Mouse (Mus musculus) natural killer cell, adult 2 months (primary cell): Measurements from ENCODE around the gene Nkx2-2.
A peak's percentile ranks its signal among the peaks of the same experiment; 100 is the strongest.
"Not testable (repeated sequence)": the region's sequence is repeated elsewhere in the genome, so short reads cannot be mapped to it uniquely, and the experiment has no call there.

Experiments
- DNase-seq, 2 experiments: peaks; one replicate each; pipeline ENCODE4 v3.0.0; 2022; ENCODE audit warnings: low spot score in 2 of 2

The Nkx2-2 gene

DNA sequence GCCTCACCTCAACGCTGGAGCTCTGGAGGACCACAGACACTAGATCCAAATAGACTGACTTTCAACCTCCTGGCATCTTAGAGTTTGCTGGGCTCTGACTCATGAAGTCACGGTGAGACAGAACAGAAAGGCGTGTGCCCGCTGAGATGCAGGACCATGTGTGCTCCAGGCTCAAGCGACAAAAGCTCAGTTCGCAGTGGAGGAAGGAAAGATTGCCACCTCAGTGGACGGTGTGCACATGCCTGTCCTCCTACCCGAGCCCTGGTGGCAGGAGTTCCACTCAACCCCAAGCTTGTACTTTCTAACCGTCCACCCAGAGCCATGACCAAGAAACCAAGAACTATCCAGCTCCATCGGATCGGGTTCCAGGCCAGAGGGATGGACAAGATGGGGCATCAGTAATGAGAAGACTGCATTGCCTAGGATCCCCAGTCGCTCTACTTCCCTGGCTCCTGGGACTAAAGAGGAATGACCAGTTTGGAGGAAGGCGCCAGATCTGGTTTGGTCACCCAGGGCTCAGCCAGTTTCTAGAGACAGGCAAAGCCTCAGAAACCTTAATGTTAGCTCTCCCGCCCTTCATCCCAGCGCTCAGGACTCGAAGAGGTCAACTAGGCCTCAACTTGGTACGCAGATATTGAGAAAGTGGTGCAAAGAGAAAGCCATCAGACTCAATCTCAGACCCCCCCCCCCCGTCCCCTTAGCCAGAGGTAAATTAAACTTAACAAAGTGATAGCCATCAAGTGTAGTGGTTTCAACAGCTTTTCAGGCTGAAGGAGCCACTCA lies 11.9 kb downstream of the Nkx2-2 start:
- no peak for DNase-seq

DNA sequence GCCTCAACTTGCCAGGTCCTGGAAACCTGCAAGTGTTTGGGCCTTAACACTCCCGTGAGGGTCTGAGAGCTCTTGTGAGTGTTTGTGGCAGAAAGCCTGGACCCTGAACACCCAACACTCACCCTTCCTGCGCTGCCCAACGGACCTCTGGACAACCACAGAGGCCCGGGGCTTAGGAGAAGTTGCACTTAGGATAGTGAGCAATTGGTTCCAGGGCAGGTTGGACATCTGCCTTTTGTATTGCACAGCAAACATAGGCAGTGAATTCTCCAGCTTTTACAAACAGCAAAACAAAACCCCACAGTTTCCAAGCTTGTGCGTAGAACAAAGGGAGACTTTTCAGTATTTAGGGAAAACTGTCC lies 12.8 kb downstream of the Nkx2-2 start:
- no peak for DNase-seq

DNA sequence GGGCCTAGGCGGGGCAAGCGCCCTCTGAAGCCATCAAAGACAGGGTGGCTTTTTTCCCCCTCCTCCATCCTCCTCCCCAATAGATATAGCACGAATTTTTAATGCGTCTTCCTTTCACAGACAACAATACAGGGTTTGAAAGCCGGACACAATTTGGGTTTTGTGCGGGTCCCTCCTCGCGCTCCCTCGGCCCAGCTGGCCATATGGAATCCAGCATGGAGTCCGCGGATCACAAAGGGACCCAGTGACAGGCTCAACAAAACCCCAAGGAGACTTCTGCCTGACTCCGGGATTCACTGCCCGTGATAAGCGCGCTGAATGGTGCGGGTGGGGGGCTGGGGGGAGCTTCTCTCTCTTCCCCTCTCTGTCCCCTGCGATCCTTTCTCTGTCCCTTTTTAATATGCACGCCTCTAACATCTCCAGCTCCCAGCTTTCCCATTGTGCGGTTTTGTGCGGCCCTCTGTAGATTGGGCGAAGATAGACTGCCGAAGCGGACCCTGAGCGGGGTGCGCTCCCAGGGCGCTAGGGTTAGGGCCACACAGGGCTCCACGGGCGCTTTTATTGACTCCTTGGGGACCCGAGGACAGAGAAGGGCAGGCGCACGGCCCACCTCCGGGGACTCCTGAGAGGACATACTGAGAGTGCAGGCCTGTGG lies 13.3 kb downstream of the Nkx2-2 start:
- DNase-seq = no peak

DNA sequence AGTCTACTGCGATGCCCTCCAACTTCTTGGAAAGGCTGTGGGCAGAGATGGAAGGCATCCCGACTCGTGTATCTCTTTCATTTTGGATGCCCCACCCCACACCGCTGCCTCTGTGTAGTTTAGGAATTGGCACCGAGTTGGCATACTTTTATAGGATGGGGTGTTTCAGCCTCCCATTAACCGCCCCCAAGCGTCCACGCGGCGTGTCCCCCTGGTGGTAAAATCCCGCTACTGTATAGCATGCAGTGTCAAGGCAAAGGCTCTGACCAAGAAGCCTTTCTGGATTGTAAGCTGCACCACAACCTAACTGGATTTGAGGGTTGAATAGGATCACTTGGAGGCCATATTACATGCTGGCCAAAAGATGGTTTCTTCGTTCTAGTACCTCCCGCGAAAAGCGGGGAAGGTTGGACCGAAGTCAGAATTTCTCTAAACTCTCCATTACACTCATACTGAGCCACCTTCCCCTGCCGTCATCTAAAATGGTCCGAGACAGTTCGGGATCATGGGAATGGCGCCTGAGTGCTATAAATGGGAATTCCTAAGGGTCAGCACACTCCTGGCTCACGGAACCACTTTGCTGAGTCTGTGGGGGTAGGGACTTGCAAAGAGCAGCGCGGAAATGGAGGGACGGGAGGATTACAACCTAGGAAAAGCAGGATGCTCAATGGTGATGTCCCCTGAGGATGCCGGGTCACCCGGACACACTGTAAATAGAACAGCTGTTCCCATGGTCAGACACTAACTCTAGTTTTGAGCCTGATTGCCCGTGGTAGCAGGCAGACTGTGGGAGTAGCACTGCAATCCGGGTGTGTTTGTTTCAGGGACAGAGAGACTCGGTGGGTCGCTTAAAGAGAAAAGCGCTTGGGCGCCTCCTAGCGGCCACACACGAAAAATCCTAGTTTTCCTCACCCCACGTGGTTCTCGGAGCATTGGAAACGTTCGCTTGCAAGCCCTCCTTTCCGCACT lies 15.7 kb downstream of the Nkx2-2 start:
- DNase-seq = peak; percentile 55 to 64

DNA sequence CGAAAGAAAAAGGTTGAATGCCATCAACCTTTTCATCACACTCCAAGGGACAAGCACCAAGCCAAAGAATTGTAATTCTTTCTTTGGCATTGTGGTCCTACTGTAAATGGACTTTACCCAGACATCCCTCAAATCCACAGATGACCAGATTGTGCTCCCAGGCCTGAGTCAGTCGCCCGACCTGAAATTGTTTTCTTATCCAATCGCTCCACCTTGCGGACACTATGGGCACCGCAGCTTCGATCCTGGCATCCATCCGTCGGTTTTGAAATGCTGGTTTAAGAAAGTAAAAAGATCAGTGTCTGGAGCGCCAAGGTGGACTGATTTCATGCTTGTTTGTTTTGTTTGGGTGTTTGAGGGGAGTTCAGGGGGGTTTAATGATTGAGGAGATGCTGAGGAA lies 16.4 kb downstream of the Nkx2-2 start:
- peak; percentile 62 to 73 for DNase-seq

DNA sequence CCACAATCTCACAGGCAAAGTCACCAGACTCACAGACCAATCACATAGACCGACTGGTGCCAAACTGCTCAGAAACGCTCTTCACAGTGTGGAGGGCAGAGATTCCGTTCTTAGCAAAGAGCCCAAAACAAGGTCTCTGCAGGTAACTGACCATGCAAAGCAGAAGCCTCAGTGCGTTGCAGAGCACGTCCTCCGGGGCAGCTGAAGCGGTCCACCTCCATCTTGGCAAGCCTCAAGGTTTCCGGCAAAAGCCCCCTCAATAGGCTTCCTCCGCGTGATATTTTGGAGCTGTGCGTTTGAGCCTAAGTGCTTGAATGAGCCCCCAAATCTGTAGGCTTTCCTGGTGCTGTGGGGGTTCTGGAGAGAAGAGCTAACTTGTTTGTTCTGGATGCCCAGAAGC lies 18.7 kb downstream of the Nkx2-2 start:
- no peak for DNase-seq

DNA sequence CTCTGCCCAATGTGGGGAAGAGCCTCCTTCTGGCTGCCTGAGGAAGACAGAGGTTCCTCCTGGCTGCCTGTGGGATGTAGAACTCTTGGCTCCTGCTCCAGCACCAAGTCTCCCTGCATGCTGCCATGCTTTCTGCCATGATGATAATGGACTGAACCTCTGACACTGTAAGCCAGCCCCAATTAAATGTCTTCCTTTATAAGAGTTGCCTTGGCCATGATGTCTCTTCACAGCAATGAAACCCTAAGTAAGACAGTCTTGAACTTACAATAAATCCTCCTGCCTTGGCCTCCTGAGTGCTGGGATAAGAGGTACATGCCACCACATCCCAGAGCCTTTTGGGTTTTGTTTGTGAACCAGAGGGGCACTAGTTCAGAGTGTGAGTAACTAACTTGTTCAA lies 20.3 kb downstream of the Nkx2-2 start:
- no peak for DNase-seq

DNA sequence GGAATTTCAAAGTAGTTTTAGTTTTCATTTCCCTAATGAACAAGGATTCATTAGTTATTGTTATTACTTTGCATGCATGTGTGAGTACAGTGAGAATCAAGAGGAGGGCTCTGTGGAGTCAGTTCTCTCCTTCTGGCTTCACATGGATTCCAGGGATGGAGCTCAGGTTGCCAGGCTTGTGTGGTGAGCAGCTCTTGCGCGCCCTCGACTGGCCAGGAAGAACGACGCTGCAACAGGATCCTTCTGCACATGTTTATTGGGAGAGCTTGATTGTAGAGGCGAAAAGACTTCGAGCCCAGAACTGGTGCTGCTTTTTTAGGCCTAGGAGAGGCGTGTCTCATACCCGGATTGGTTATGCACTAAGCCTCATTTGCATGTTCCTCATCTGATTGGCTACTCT lies 23.5 kb downstream of the Nkx2-2 start:
- DNase-seq = not testable (repeated sequence)

DNA sequence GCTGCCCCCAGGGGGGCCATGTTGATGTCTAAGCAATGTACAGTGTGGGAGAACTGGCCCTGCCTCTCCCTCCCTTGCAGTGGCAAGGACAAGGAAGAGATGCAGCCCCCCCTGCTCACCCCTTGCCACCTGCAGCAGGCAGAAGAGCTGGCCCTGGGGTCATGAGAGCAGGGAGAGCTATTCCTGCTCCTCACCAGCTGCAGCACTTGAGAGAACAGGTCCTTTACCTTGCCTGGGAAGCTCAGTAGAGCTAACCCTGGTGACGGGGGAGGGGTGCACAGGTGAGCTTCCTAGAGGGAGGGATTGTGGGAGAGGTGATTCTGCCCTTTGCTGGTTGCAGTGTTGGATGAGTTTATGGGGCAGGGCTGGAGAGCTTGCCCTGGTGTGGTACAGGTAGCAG lies 28.2 kb downstream of the Nkx2-2 start:
- DNase-seq = no peak

DNA sequence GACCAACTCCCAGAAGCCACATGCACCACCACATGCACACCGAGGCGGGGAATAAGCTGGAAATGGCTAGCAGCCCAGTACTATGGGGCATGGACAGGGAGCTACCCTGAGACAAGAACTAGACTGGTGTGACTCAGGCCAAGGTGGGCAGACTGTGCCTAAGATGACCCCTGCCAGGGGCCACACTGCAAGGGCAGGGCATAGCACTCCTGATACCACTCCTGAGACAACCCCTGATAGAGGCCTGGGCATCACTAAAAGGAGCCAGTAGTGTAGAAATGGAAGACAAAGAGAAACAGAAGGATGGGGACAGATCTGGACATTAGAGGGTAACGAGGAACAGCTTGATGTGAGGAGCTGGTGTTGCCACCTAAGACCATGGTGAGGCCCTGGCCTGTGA lies 28.7 kb downstream of the Nkx2-2 start:
- DNase-seq = no peak

DNA sequence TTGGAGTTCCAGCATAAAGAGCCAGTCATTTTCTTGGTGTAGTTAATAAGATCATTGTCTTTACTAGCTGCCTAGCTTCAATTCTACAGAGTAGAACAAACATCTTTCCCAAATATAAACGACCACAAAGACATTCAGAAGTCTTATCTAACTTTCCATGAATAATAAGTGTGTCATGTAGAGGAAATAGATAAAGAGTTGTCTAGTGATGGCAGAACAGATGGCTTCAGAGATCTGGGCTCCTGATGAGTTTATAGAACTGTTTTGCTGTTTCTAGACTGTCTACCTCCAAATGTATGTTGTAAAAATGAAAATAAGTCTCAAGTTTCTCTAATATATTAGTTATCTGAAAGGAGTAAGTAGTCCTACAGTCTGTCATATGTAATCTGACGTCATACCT lies 41.5 kb downstream of the Nkx2-2 start:
- no peak for DNase-seq
